In the genomic region with DNA sequence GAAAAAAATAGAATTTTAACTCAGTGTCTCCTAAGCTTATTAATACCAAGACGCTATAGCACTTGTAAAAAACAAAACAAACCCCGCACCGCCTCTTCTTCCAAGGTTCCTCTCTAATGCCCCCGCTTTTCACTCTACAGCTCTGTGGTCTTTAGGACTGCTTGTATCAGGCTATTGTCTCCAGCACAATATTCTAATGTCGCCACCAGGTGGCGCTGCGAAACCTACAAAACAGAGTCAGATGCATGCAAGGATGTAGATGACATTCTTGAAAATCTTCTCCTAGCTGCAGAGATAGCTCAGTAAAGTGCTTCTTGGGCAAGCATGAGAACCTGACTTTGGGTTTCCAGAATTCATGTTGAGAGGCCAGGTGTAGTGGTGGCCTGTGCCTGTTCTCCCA, we compare ENCODE assay signal across 8 mouse cellular contexts.
A peak's percentile ranks its signal among the peaks of the same experiment; 100 is the strongest.
DNase-seq lines count a peak whose midpoint lies in the region; ATAC-seq and TF ChIP-seq lines count a peak whose summit lies in the region.

No protein-coding gene starts in this region.

- ATAC-seq in forebrain, postnatal 0 days: peak; percentile 90
- ATAC-seq in kidney, embryonic 15.5 days (replicated peaks; ENCODE audit: low FRiP score): 0 out of 2 replicates have a peak, but pooled peaks have one; percentile 29
- ATAC-seq in limb, embryonic 14.5 days (ENCODE audit: low FRiP score, low read depth): peak; percentile 60; the same call in 1 of the 2 replicates
- peak; percentile 69; the same call in 1 of the 2 replicates for ATAC-seq in neural tube, embryonic 15.5 days (ENCODE audit: low FRiP score)

- no peak overlapping the region for H3K4me3 ChIP-seq in forebrain, postnatal 0 days (ENCODE audit: low read depth, low read length)
- no peak overlapping the region for H3K4me3 ChIP-seq in kidney, embryonic 15.5 days (replicated peaks)
- H3K4me3 ChIP-seq in limb, embryonic 14.5 days (replicated peaks; ENCODE audit: low read length): no peak overlapping the region
- no peak overlapping the region for H3K4me3 ChIP-seq in neural tube, embryonic 15.5 days (replicated peaks)

- no peaks in the 10 kb centered on the region for H3K36me3 ChIP-seq in forebrain, postnatal 0 days (ENCODE audit: insufficient read depth)
- H3K36me3 ChIP-seq in kidney, embryonic 15.5 days: no peaks in the 10 kb centered on the region
- H3K36me3 ChIP-seq in limb, embryonic 14.5 days (ENCODE audit: control insufficient read depth, insufficient read depth, low read length): no peaks in the 10 kb centered on the region
- H3K36me3 ChIP-seq in neural tube, embryonic 15.5 days: no peaks in the 10 kb centered on the region

- no peaks in the 10 kb centered on the region for H3K4me1 ChIP-seq in forebrain, postnatal 0 days (ENCODE audit: insufficient read depth)
- no peaks in the 10 kb centered on the region for H3K4me1 ChIP-seq in kidney, embryonic 15.5 days
- H3K4me1 ChIP-seq in limb, embryonic 14.5 days (ENCODE audit: control insufficient read depth, insufficient read depth, low read length): no peaks in the 10 kb centered on the region
- H3K4me1 ChIP-seq in neural tube, embryonic 15.5 days: no peaks in the 10 kb centered on the region

- no peak overlapping the region for H3K4me2 ChIP-seq in forebrain, postnatal 0 days (ENCODE audit: low read depth)
- H3K4me2 ChIP-seq in kidney, embryonic 15.5 days: no peak overlapping the region
- H3K4me2 ChIP-seq in limb, embryonic 14.5 days (replicated peaks; ENCODE audit: low read depth, low read length, severe bottlenecking): no peak overlapping the region
- no peak overlapping the region for H3K4me2 ChIP-seq in neural tube, embryonic 15.5 days

- no peak for TF ChIP-seq POLR2A in limb, embryonic 14.5 days (IDR thresholded peaks at IDR 0.05; ENCODE audit: borderline replicate concordance, extremely low read depth, insufficient read depth, insufficient read length)

- H3K9me3 ChIP-seq in forebrain, postnatal 0 days (ENCODE audit: low read length): no peaks in the 10 kb centered on the region
- 0 out of 2 replicates have a peak, but pooled peaks cover 8% of the 10 kb centered on the region for H3K9me3 ChIP-seq in kidney, embryonic 15.5 days (replicated peaks)
- peaks cover 8% of the 10 kb centered on the region for H3K9me3 ChIP-seq in limb, embryonic 14.5 days (ENCODE audit: control insufficient read depth, low read length)
- 0 out of 2 replicates have a peak, but pooled peaks cover 8% of the 10 kb centered on the region for H3K9me3 ChIP-seq in neural tube, embryonic 15.5 days (replicated peaks)

- 5% methylated on average over 7 of the region's 7 CpGs for WGBS in forebrain, postnatal 0 days
- 9% methylated on average over 7 of the region's 7 CpGs for WGBS in kidney, embryonic 15.5 days
- WGBS in limb, embryonic 14.5 days: 8% methylated on average over 7 of the region's 7 CpGs
- 13% methylated on average over 7 of the region's 7 CpGs for WGBS in neural tube, embryonic 15.5 days

- no peak overlapping the region for H3K27ac ChIP-seq in forebrain, postnatal 0 days (ENCODE audit: low read depth, low read length)
- no peak overlapping the region for H3K27ac ChIP-seq in kidney, embryonic 15.5 days
- H3K27ac ChIP-seq in limb, embryonic 14.5 days (replicated peaks; ENCODE audit: low read depth, low read length): no peak overlapping the region
- no peak overlapping the region for H3K27ac ChIP-seq in neural tube, embryonic 15.5 days (replicated peaks)

- H3K27me3 ChIP-seq in forebrain, postnatal 0 days (ENCODE audit: insufficient read depth, low read length): no peaks in the 10 kb centered on the region
- H3K27me3 ChIP-seq in kidney, embryonic 15.5 days: no peaks in the 10 kb centered on the region
- H3K27me3 ChIP-seq in limb, embryonic 14.5 days (ENCODE audit: control insufficient read depth, insufficient read depth, low read length): no peaks in the 10 kb centered on the region
- no peaks in the 10 kb centered on the region for H3K27me3 ChIP-seq in neural tube, embryonic 15.5 days (replicated peaks)

- H3K9ac ChIP-seq in forebrain, postnatal 0 days: no peak overlapping the region; the same call in 1 of the 2 replicates
- H3K9ac ChIP-seq in kidney, embryonic 15.5 days: no peak overlapping the region
- H3K9ac ChIP-seq in limb, embryonic 14.5 days (ENCODE audit: low read depth, low read length, severe bottlenecking): no peak overlapping the region
- no peak overlapping the region for H3K9ac ChIP-seq in neural tube, embryonic 15.5 days (replicated peaks)

- peak; percentile 6 for DNase-seq in spleen, adult 12 weeks (ENCODE audit: low spot score)
- DNase-seq in spleen, postnatal 36 days (ENCODE audit: low spot score in 2 of 2): no peak
- peak; percentile 14 for DNase-seq in cerebellum, adult 11-12 months
- DNase-seq in forebrain, postnatal 0 days: peak; percentile 93
- peak; percentile 72 for DNase-seq in limb, embryonic 14.5 days (ENCODE audit: low spot score)
- peak; percentile 29 for DNase-seq in urinary bladder, adult 2 months (ENCODE audit: low spot score)

- TF ChIP-seq CTCF in forebrain, postnatal 0 days (IDR thresholded peaks at IDR 0.05; ENCODE audit: low read depth): peak; percentile 93

Comparison
In these comparisons a context has a peak if more than half of its experiments do, and no peak if none do; other contexts are left out.
1. DNase-seq: peak in spleen, adult 12 weeks (single experiment), cerebellum, adult 11-12 months (single experiment), forebrain, postnatal 0 days (single experiment), limb, embryonic 14.5 days (single experiment) and urinary bladder, adult 2 months (single experiment); none in spleen, postnatal 36 days (0 of 2).
2. ATAC-seq: peak in every context shown above with its lines; median percentile 90 in forebrain, postnatal 0 days; 69 in neural tube, embryonic 15.5 days; 60 in limb, embryonic 14.5 days; 29 in kidney, embryonic 15.5 days.